Mouse (Mus musculus) forebrain, embryonic 16.5 days (tissue): ENCODE measurements around the gene Sclt1. TPM values are rescaled to one million over a fixed set of nuclear protein-coding genes. Genes with fewer than 3 reads are reported as not detected.

ENCODE experiments used
- ATAC-seq: fragments of 200-750 bp; cut with Nextera tagmentation; 2 replicates; pipeline ENCODE4 v1.8.0; 2017; ENCODE audit warnings: mild to moderate bottlenecking, moderate library complexity
- H3K27ac ChIP-seq: fragments of 300-500 bp; sonication (generic); 2 replicates; pipeline ENCODE4 v1.5.1; 2014; ENCODE audit warnings: low read length, control low read depth
- H3K27me3 ChIP-seq: fragments of 300-500 bp; sonication (generic); replicated peaks from 2 replicates; pipeline ENCODE4 v1.6.1; 2014; ENCODE audit warnings: low read length; ENCODE audit not compliant: control insufficient read depth, insufficient read depth
- H3K36me3 ChIP-seq: fragments of 300-500 bp; sonication (generic); 2 replicates; pipeline ENCODE4 v1.6.1; 2014; ENCODE audit not compliant: control insufficient read depth, insufficient read depth
- H3K4me1 ChIP-seq: fragments of 300-500 bp; sonication (generic); replicated peaks from 2 replicates; pipeline ENCODE4 v1.6.1; 2014; ENCODE audit warnings: low read length; ENCODE audit not compliant: control insufficient read depth, insufficient read depth
- H3K4me2 ChIP-seq: fragments of 300-500 bp; sonication (generic); 2 replicates; pipeline ENCODE4 v1.6.1; 2014; ENCODE audit warnings: mild to moderate bottlenecking, low read length, control low read depth
- H3K4me3 ChIP-seq: fragments of 300-500 bp; sonication (generic); replicated peaks from 2 replicates; pipeline ENCODE4 v1.5.1; 2014; ENCODE audit warnings: mild to moderate bottlenecking, low read length, control low read depth
- H3K9ac ChIP-seq: fragments of 300-500 bp; sonication (generic); replicated peaks from 2 replicates; pipeline ENCODE4 v1.6.1; 2014; ENCODE audit warnings: low read depth, low read length, control low read depth
- H3K9me3 ChIP-seq: fragments of 300-500 bp; sonication (generic); 2 replicates; pipeline ENCODE4 v1.6.1; 2016; ENCODE audit warnings: low read length; ENCODE audit not compliant: control insufficient read depth
- WGBS: fragments of 180-500 bp; shearing (Covaris S2); extraction: QIAGEN DNeasy Blood & Tissue Kit; methylation state at CpG from one replicate; pipeline ENCODE4 v1.1.7; 2014; 5-methylcytosine and 5-hydroxymethylcytosine counted together
- polyA plus RNA-seq: library from polyadenylated mRNA; unstranded; fragments of >200 nt; fragmentation: Nextera tagmentation; extraction: Ambion mirVana; gene quantifications from 2 replicates; pipeline ENCODE4 v1.2.1, GENCODE M21; 2015

Sclt1 gene
- polyA plus RNA-seq, 1 experiment from 2014 or later = 18.9 TPM

DNA sequence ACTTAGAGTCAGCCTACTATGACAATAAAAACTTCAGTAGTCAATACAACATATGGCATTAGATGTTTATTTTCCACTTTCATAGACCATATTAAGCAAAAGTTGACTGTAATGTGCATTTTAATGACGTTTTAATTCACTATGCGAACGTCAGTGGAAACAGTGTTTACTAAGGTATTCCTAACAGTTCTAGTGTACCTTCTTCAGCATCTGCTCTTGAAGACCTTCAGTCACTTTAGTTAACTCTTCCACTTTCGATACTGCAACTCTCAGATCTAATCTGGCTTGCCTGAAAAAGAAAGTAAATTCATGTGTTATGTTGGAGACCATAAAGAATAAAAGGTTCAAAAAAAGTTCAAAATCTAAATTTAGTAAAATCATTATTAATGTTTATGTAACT lies 60.2 kb downstream of the Sclt1 start:
- Histone ChIP-seq H3K4me2 (no peak overlapping the region), H3K4me1 (no peaks in the 10 kb centered on the region), H3K36me3 (no peaks in the 10 kb centered on the region), H3K27me3 (no peaks in the 10 kb centered on the region), H3K9ac (no peak overlapping the region), H3K9me3 (no peaks in the 10 kb centered on the region), H3K27ac (no peak overlapping the region), H3K4me3 (no peak overlapping the region)
- WGBS = 93% methylated on average over 4 of the region's 4 CpGs
- no peak for ATAC-seq

GRCm38 (mm10) chr3:41676648-41677047 lies 65.7 kb downstream of the Sclt1 start:
- Histone ChIP-seq H3K9me3 (no peaks in the 10 kb centered on the region), H3K4me2 (no peak overlapping the region), H3K4me3 (no peak overlapping the region), H3K27ac (no peak overlapping the region), H3K36me3 (no peaks in the 10 kb centered on the region), H3K4me1 (no peaks in the 10 kb centered on the region), H3K9ac (no peak overlapping the region), H3K27me3 (no peaks in the 10 kb centered on the region)
- WGBS = 89% methylated on average over 2 of the region's 2 CpGs
- ATAC-seq = no peak

- Histone ChIP-seq H3K4me2 (no peak overlapping the region), H3K36me3 (no peaks in the 10 kb centered on the region), H3K9me3 (no peaks in the 10 kb centered on the region), H3K27me3 (no peaks in the 10 kb centered on the region), H3K9ac (no peak overlapping the region), H3K4me1 (no peaks in the 10 kb centered on the region), H3K27ac (no peak overlapping the region), H3K4me3 (no peak overlapping the region)
- ATAC-seq = no peak
Observed at GRCm38 (mm10) chr3:41674778-41675177, 67.5 kb downstream of the Sclt1 start.

GRCm38 (mm10) chr3:41655642-41656041 lies 86.7 kb downstream of the Sclt1 start:
- no peak overlapping the region for H3K4me3 ChIP-seq
- no peak for ATAC-seq
- H3K27ac ChIP-seq = no peak overlapping the region
- no peaks in the 10 kb centered on the region for H3K4me1 ChIP-seq
- H3K36me3 ChIP-seq = peaks cover 6% of the 10 kb centered on the region
- H3K9me3 ChIP-seq = no peaks in the 10 kb centered on the region
- H3K9ac ChIP-seq = no peak overlapping the region
- H3K4me2 ChIP-seq = no peak overlapping the region
- no peaks in the 10 kb centered on the region for H3K27me3 ChIP-seq
- WGBS = 98% methylated on average over 1 of the region's 1 CpGs

DNA sequence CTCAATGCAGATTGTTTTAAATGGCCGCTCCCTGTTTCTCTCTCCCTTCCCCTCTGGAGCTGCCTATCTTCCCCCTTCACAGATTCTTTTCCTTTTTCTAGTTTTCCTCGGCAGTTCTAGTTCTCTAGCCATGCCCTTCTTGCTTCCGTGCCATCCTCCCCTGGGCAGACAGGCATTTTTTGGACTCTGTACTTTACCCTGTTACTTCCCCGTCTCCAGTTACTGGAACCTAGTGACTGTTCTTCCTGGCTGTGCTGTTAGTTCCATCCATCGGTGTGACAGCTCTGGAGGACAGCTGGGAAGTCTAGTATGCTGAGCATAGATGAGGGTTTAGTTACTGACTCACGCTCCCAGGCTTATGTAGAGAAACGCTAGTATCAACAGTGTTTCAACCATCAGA lies 121.3 kb downstream of the Sclt1 start:
- no peak for ATAC-seq
- no peaks in the 10 kb centered on the region for H3K36me3 ChIP-seq
- no peak overlapping the region for H3K27ac ChIP-seq
- no peak overlapping the region for H3K4me2 ChIP-seq
- peaks cover 10% of the 10 kb centered on the region for H3K4me1 ChIP-seq
- no peaks in the 10 kb centered on the region for H3K9me3 ChIP-seq
- H3K27me3 ChIP-seq = no peaks in the 10 kb centered on the region
- 84% methylated on average over 7 of the region's 7 CpGs for WGBS
- H3K4me3 ChIP-seq = no peak overlapping the region
- H3K9ac ChIP-seq = no peak overlapping the region

DNA sequence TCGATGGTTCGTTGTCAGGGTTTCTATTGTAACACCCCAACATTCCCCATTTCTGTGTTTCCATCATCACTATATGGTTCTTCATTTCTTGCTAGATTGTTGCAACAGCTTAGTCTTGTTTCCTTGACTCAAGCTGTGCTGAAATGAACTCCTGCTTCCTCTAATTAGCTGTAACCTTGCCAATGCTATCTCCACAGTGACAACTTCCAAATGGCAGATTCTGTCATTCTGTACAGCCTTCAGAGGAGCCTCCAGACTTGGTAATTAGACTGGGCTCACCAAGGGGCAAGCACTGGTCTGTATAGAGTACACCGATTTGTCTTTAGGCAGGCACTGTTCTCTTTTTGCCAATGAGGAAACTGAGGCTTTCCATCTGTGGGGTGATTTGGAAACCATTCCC lies 123.8 kb downstream of the Sclt1 start:
- H3K27me3 ChIP-seq = no peaks in the 10 kb centered on the region

GRCm38 (mm10) chr3:41618036-41618435 lies 124.3 kb downstream of the Sclt1 start:
- Histone ChIP-seq H3K4me1 (peaks cover 10% of the 10 kb centered on the region), H3K9ac (no peak overlapping the region), H3K4me2 (no peak overlapping the region), H3K27ac (peak overlapping the region; percentile 51), H3K9me3 (no peaks in the 10 kb centered on the region), H3K27me3 (no peaks in the 10 kb centered on the region), H3K4me3 (no peak overlapping the region), H3K36me3 (peaks cover 7% of the 10 kb centered on the region)
- 57% methylated on average over 3 of the region's 3 CpGs for WGBS
- ATAC-seq = peak; percentile 51; the same call in 1 of the 2 replicates

More for the DNA sequence above, 123.8 kb downstream of the Sclt1 start:
- H3K9me3 ChIP-seq = no peaks in the 10 kb centered on the region
- no peak overlapping the region for H3K4me3 ChIP-seq
- H3K9ac ChIP-seq = no peak overlapping the region
- no peak overlapping the region for H3K4me2 ChIP-seq
- H3K4me1 ChIP-seq = peaks cover 10% of the 10 kb centered on the region
- peaks cover 7% of the 10 kb centered on the region for H3K36me3 ChIP-seq
- ATAC-seq = peak; percentile 83
- peak overlapping the region; percentile 51 for H3K27ac ChIP-seq
- 50% methylated on average over 3 of the region's 3 CpGs for whole genome bisulfite sequencing

- 92% methylated on average over 5 of the region's 5 CpGs for WGBS
- no peak for ATAC-seq
- Histone ChIP-seq H3K27me3 (no peaks in the 10 kb centered on the region), H3K9me3 (no peaks in the 10 kb centered on the region), H3K27ac (no peak overlapping the region), H3K4me3 (no peak overlapping the region), H3K4me2 (no peak overlapping the region), H3K36me3 (peaks cover 24% of the 10 kb centered on the region), H3K4me1 (peaks cover 10% of the 10 kb centered on the region), H3K9ac (no peak overlapping the region)
Observed at GRCm38 (mm10) chr3:41614230-41614985, 127.9 kb downstream of the Sclt1 start.

- peak; percentile 21; the same call in 1 of the 2 replicates for ATAC-seq
Observed at GRCm38 (mm10) chr3:41613706-41614105, 128.6 kb downstream of the Sclt1 start.

More at GRCm38 (mm10) chr3:41613706-41614105, 128.6 kb downstream of the Sclt1 start:
- Histone ChIP-seq H3K4me1 (peaks cover 9% of the 10 kb centered on the region), H3K27ac (no peak overlapping the region), H3K9ac (no peak overlapping the region), H3K4me2 (no peak overlapping the region), H3K36me3 (peaks cover 24% of the 10 kb centered on the region), H3K4me3 (no peak overlapping the region), H3K9me3 (no peaks in the 10 kb centered on the region), H3K27me3 (no peaks in the 10 kb centered on the region)
- WGBS = 78% methylated on average over 9 of the region's 9 CpGs
